Mouse (Mus musculus) liver, embryonic 16.5 days (tissue): ENCODE measurements around the gene Apln. TPM values are rescaled to one million over a fixed set of nuclear protein-coding genes. Genes with fewer than 3 reads are reported as not detected.

Source experiments
- ATAC-seq: fragments of 200-750 bp; cut with Nextera tagmentation; 2 replicates; pipeline ENCODE4 v1.8.0; 2017; ENCODE audit warnings: low read depth, mild to moderate bottlenecking, moderate number of reproducible peaks, moderate library complexity
- H3K27ac ChIP-seq: fragments of 300-500 bp; sonication (generic); 2 replicates; pipeline ENCODE4 v1.5.1; 2014; ENCODE audit warnings: mild to moderate bottlenecking, low read length
- H3K27me3 ChIP-seq: fragments of 300-500 bp; sonication (generic); 2 replicates; pipeline ENCODE4 v1.6.1; 2014; ENCODE audit warnings: low read depth, low read length, mixed read lengths; ENCODE audit not compliant: control insufficient read depth, insufficient read depth
- H3K36me3 ChIP-seq: fragments of 300-500 bp; sonication (generic); 2 replicates; pipeline ENCODE4 v1.6.1; 2014; ENCODE audit warnings: mild to moderate bottlenecking; ENCODE audit not compliant: control insufficient read depth, insufficient read depth
- H3K4me1 ChIP-seq: fragments of 300-500 bp; sonication (generic); 2 replicates; pipeline ENCODE4 v1.6.1; 2014; ENCODE audit warnings: low read depth, low read length, mixed read lengths; ENCODE audit not compliant: control insufficient read depth
- H3K4me2 ChIP-seq: fragments of 300-500 bp; sonication (generic); 2 replicates; pipeline ENCODE4 v1.6.1; 2014; ENCODE audit warnings: low read depth, low read length, mixed read lengths
- H3K4me3 ChIP-seq: fragments of 300-500 bp; sonication (generic); 2 replicates; pipeline ENCODE4 v1.5.1; 2014; ENCODE audit warnings: low read depth, mild to moderate bottlenecking, low read length
- H3K9ac ChIP-seq: fragments of 300-500 bp; sonication (generic); 2 replicates; pipeline ENCODE4 v1.6.1; 2014; ENCODE audit warnings: low read depth, low read length
- H3K9me3 ChIP-seq: fragments of 300-500 bp; sonication (generic); replicated peaks from 2 replicates; pipeline ENCODE4 v1.6.1; 2016; ENCODE audit warnings: low read length; ENCODE audit not compliant: control insufficient read depth
- WGBS: fragments of 180-500 bp; shearing (Covaris S2); extraction: QIAGEN DNeasy Blood & Tissue Kit; methylation state at CpG from one replicate; pipeline ENCODE4 v1.1.7; 2014; ENCODE audit not compliant: insufficient replicate concordance; 5-methylcytosine and 5-hydroxymethylcytosine counted together
- polyA plus RNA-seq: library from polyadenylated mRNA; unstranded; fragments of >200 nt; fragmentation: Nextera tagmentation; extraction: Ambion mirVana; gene quantifications from 2 replicates; pipeline ENCODE4 v1.2.1, GENCODE M21; 2015

Gene Apln
- polyA plus RNA-seq, 1 experiment from 2014 or later: 0.22 TPM

DNA sequence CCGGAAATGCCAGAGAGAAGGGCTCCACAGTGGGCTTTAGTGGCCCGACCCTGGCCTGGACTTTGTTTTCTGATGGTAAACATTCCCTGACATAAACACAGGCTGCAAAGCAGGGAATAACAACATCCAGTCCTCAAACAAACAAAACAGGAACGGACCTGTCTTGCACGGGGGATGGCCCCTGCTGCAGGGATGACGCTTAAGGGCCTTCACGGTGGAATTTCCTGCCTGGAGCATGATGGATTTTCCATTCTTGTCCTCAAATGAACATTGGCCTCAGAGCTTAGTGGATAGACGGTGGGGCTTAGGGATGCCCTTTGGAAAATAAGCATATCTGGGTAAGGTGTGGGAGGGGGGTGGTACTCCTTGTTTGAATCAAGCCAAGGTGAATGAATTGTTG is 33.5 kb downstream of the Apln start:
- no peak for ATAC-seq
- Histone ChIP-seq H3K4me3 (no peak overlapping the region), H3K9me3 (no peaks in the 10 kb centered on the region), H3K4me2 (no peak overlapping the region), H3K27ac (no peak overlapping the region), H3K36me3 (no peaks in the 10 kb centered on the region), H3K9ac (no peak overlapping the region), H3K27me3 (no peaks in the 10 kb centered on the region), H3K4me1 (no peaks in the 10 kb centered on the region)
- WGBS: 43% methylated on average over 7 of the region's 7 CpGs

DNA sequence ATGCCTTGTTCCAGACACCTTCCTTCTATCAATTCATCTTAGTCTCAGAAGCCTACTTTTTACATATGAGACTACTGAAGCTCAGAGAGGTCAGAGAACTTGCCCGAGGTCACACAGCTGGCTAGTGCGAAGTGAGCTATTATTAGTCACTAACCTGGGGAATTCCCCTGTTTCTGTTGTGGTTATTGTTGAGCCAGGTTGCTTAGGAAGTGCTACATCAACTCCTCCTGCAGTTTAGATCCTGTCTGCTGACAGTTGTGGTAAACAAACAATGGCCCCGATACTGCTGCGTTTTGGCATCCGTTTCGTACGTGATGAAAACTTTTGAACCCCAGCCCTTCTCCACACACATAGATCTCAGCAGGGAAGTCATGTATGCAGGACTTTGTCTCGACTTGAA is 36.2 kb downstream of the Apln start:
- WGBS: 53% methylated on average over 8 of the region's 8 CpGs
- ATAC-seq: no peak
- Histone ChIP-seq H3K9ac (no peak overlapping the region), H3K4me3 (no peak overlapping the region), H3K9me3 (no peaks in the 10 kb centered on the region), H3K36me3 (no peaks in the 10 kb centered on the region), H3K27me3 (no peaks in the 10 kb centered on the region), H3K27ac (no peak overlapping the region), H3K4me2 (no peak overlapping the region), H3K4me1 (no peaks in the 10 kb centered on the region)

DNA sequence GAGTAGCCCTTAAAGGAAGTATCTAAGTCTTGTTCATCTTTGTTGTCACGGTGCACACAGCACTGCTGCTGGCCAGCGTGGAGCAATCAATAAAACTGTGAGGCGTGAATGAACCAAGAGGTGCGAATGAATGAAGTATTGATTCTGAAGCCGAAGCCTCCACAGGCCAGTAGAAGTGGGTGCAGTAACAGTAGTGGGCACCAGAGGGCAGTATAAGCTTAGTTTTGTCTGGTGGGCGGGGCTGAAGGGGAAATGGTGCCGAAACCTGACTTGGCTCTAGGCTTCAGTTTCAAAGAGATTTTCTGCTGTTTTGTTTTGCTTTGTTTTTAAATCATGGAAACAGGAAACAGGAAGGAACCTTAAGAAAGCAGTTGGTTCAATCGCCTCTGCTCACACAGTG is 42.0 kb downstream of the Apln start:
- no peaks in the 10 kb centered on the region for H3K36me3 ChIP-seq
- H3K27ac ChIP-seq: no peak overlapping the region
- no peaks in the 10 kb centered on the region for H3K4me1 ChIP-seq
- 24% methylated on average over 8 of the region's 8 CpGs for WGBS
- H3K27me3 ChIP-seq: no peaks in the 10 kb centered on the region
- H3K4me3 ChIP-seq: no peak overlapping the region
- no peak overlapping the region for H3K9ac ChIP-seq
- peak overlapping the region; percentile 18; the same call in 1 of the 2 replicates for H3K4me2 ChIP-seq
- no peaks in the 10 kb centered on the region for H3K9me3 ChIP-seq
- no peak for ATAC-seq

DNA sequence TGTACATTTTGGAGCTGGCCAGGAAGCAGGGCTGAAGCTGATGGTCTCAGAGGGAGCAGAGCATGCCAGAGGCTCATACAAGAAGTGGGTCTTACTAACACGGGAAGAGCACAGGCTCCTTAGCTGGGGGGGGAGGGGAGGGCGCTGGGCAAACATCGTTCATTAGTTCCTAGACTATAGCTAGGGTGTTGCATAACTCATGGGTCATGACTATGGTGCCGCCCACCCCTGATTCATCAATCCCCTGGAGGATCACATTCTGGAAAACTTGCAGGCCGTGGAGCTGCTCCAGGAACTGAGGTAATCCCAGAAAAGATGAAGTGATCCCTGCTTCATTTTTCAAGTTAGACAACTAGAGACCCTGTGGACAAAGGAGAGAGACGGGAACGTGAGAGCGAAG is 46.6 kb downstream of the Apln start:
- no peak for ATAC-seq
- 57% methylated on average over 8 of the region's 8 CpGs for WGBS
- no peaks in the 10 kb centered on the region for H3K27me3 ChIP-seq
- no peaks in the 10 kb centered on the region for H3K4me1 ChIP-seq
- no peak overlapping the region for H3K4me3 ChIP-seq
- H3K36me3 ChIP-seq: no peaks in the 10 kb centered on the region
- H3K27ac ChIP-seq: no peak overlapping the region
- H3K9me3 ChIP-seq: no peaks in the 10 kb centered on the region
- no peak overlapping the region for H3K9ac ChIP-seq
- no peak overlapping the region for H3K4me2 ChIP-seq

DNA sequence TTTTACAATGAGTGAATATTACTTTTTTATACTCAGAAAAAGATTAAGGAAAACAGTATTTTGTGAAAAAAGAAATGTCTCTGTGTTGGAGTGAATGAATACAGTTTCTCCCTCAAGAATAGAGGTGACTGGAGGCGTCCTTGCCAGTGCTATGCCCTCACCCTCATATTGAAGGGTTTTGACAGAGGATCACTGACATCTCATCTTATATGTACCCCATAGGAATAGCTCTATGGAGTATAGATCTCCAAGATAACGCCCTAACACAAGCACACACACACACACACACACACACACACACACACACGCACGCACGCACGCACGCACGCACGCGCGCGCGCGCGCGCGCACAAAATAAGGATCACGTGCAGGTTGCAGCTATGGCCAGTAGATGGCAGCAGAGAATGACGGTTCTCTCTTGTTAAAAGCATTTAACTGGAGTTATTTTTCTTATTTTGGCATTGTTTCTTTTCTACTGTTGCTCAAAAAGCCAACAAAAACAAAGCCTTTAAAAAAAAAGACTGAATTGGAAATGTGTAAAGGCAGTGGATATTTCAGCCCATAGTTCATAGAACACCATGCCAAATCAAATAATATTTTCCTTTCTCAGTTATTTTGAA is 49.5 kb downstream of the Apln start:
- ATAC-seq: no peak
- Histone ChIP-seq H3K27me3 (no peaks in the 10 kb centered on the region), H3K36me3 (no peaks in the 10 kb centered on the region), H3K4me2 (peak overlapping the region; percentile 37; the same call in 1 of the 2 replicates), H3K9me3 (no peaks in the 10 kb centered on the region), H3K4me1 (no peaks in the 10 kb centered on the region), H3K27ac (no peak overlapping the region), H3K9ac (no peak overlapping the region), H3K4me3 (no peak overlapping the region)
- WGBS: 20% methylated on average over 19 of the region's 19 CpGs

DNA sequence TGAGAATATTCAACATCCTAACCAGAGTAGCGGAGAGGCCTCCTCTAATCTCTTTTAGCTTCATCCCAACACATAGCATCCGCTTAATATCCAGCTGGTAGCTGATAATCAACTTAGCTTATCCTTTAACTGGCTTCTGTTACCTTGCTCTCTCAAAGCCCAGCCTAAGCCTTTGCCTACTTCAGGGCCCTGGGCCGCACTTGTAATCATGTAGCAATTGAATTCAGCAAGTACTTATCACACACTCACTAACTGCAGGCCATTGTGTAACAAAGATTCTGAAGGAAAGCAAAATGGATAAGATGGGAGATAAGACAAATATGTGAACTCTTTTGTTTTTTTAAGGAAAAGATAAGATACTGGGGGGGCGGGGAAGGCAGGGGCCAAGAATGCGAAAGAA is 57.6 kb downstream of the Apln start:
- H3K4me2 ChIP-seq: no peak overlapping the region
- no peak overlapping the region for H3K27ac ChIP-seq
- ATAC-seq: no peak
- no peaks in the 10 kb centered on the region for H3K4me1 ChIP-seq
- no peaks in the 10 kb centered on the region for H3K36me3 ChIP-seq
- WGBS: 56% methylated on average over 5 of the region's 5 CpGs
- H3K9me3 ChIP-seq: no peaks in the 10 kb centered on the region
- H3K9ac ChIP-seq: no peak overlapping the region
- H3K27me3 ChIP-seq: no peaks in the 10 kb centered on the region
- H3K4me3 ChIP-seq: no peak overlapping the region

DNA sequence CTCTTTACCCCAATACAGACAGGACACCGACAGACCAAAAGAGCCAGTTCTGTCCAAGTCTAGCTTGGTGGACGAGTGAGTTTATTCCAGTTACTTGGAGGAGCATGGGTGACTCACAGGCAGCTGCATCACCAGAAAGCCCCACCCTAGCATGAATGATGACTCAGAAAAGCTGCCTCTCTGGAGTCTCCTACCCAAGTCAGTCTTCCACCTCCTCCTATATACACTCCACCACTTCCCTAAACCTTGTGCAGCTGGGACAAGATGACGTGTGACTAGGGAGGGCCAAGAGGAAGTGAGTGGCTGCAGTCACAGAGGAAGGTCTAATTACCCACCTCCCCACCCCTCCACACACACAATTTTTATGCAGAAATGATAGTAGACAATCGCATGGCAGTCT is 58.1 kb downstream of the Apln start:
- Histone ChIP-seq H3K27ac (no peak overlapping the region), H3K27me3 (no peaks in the 10 kb centered on the region), H3K36me3 (no peaks in the 10 kb centered on the region), H3K4me2 (no peak overlapping the region), H3K4me1 (no peaks in the 10 kb centered on the region), H3K9ac (no peak overlapping the region), H3K4me3 (no peak overlapping the region), H3K9me3 (no peaks in the 10 kb centered on the region)
- no peak for ATAC-seq
- WGBS: 48% methylated on average over 4 of the region's 4 CpGs

Other genes starting within 250 kb of the Apln start
- gene Smarca1, start 141.9 kb downstream of the Apln start, polyA plus RNA-seq: 3.5 and 4.1 TPM in 2 replicates
- gene Ocrl, start 122.5 kb downstream of the Apln start, polyA plus RNA-seq: 2.7 and 3.3 TPM in 2 replicates
- gene Xpnpep2, start 73.9 kb upstream of the Apln start, polyA plus RNA-seq: 0.04 TPM in 1 of 2 replicates, not detected in the other
- 9.6 and 9.7 TPM in 2 replicates for gene Sash3, start 111.6 kb upstream of the Apln start, polyA plus RNA-seq
- 2.7 and 3.1 TPM in 2 replicates for gene Zdhhc9, start 174.0 kb upstream of the Apln start, polyA plus RNA-seq
- 5.5 and 6.0 TPM in 2 replicates for gene Utp14a, start 222.0 kb upstream of the Apln start, polyA plus RNA-seq